11 mouse cellular contexts compared by ENCODE assay signal in the genomic region with DNA sequence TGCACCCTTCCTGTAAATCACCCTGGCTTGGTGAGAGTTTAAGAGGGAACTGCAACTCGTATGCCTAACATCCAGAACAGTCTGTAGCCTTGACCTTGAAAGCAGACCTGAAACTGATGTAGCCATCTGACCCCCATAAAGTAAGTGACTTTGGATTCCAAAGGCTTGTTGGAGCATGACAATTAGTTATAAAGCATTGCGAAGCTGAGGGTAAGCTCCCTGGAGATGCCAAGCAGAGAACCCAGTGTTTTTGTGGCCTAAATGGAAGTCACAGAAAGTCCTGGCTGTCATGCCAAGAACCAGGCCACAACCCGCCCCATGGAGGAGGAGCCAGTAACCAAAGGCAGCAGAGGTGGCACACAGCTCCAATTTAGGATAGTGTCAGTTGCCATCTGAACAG. TPM values are rescaled to one million over a fixed set of nuclear protein-coding genes. Genes with fewer than 3 reads are reported as not detected.
A peak's percentile ranks its signal among the peaks of the same experiment; 100 is the strongest.
DNase-seq lines count a peak whose midpoint lies in the region; ATAC-seq lines count a peak whose summit lies in the region.
"Had no signal": no experiment of that assay in that cellular context is flagged by ENCODE, and none has a peak within 500 bp of the region (broad histone marks: within the 10 kb centered on the region; RNA-seq: fewer than 3 reads in every experiment).

No protein-coding gene starts in this region.

- WGBS in embryonic facial prominence, embryonic 11.5 days = 62% methylated on average over 3 of the region's 3 CpGs

- H3K9ac ChIP-seq in embryonic facial prominence, embryonic 11.5 days (replicated peaks; ENCODE audit: low read length) = peak overlapping the region; percentile 34; the same call in 1 of the 2 replicates
- H3K9ac ChIP-seq: neural tube, embryonic 13.5 days had no signal

- no peak for DNase-seq in frontal cortex, postnatal 25 days (ENCODE audit: low spot score in 2 of 2)
- peak; percentile 20 for DNase-seq in 3134 (ENCODE audit: extremely low read depth, insufficient read length, low spot score)
- DNase-seq in embryonic facial prominence, embryonic 11.5 days (ENCODE audit: low spot score) = no peak
- DNase-seq in layer of hippocampus, adult 9-11 months = peak; percentile 62
- no peak for DNase-seq in c-Kit-positive CD71-positive TER-119-positive erythroid progenitor cells, embryonic 14.5 days (ENCODE audit: low spot score)
- no peak for DNase-seq in embryo, embryonic 10.5 days (ENCODE audit: low spot score)

- no peaks in the 10 kb centered on the region for H3K27me3 ChIP-seq in embryonic facial prominence, embryonic 11.5 days (ENCODE audit: control insufficient read depth, insufficient read depth, low read length)
- H3K27me3 ChIP-seq: neural tube, embryonic 13.5 days had no signal

- no peak overlapping the region for H3K27ac ChIP-seq in embryonic facial prominence, embryonic 11.5 days (replicated peaks; ENCODE audit: low read depth, low read length)
- H3K27ac ChIP-seq: neural tube, embryonic 13.5 days had no signal

- no peaks in the 10 kb centered on the region for H3K36me3 ChIP-seq in embryonic facial prominence, embryonic 11.5 days (replicated peaks; ENCODE audit: control insufficient read depth, insufficient read depth, low read depth, low read length)
- H3K36me3 ChIP-seq: neural tube, embryonic 13.5 days had no signal

- 0 out of 2 replicates have a peak, but pooled peaks cover 2% of the 10 kb centered on the region for H3K4me1 ChIP-seq in embryonic facial prominence, embryonic 11.5 days (ENCODE audit: control insufficient read depth, insufficient read depth, low read length)

- H3K4me3 ChIP-seq in embryonic facial prominence, embryonic 11.5 days (ENCODE audit: low read depth, low read length) = no peak overlapping the region
- H3K4me3 ChIP-seq: neural tube, embryonic 13.5 days had no signal

- no peaks in the 10 kb centered on the region for H3K9me3 ChIP-seq in embryonic facial prominence, embryonic 11.5 days (replicated peaks; ENCODE audit: control insufficient read depth, low read length)
- H3K9me3 ChIP-seq: neural tube, embryonic 13.5 days had no signal

- peak; percentile 56 for ATAC-seq in frontal cortex, adult (ENCODE audit: low TSS enrichment)
- no peak for ATAC-seq in embryonic facial prominence, embryonic 11.5 days (replicated peaks; ENCODE audit: insufficient number of reproducible peaks, low FRiP score, low TSS enrichment, low read depth)
- peak; percentile 27 for ATAC-seq in megakaryocyte progenitor cell, adult 5-6 weeks (replicated peaks; ENCODE audit: poor library complexity)

- H3K4me2 ChIP-seq in embryonic facial prominence, embryonic 11.5 days (ENCODE audit: low read depth, low read length) = no peak overlapping the region
- H3K4me2 ChIP-seq: neural tube, embryonic 13.5 days had no signal

RNA-seq across cellular contexts. Expression of a gene that starts 21.8 kb away (rescaled TPM):
- polyA plus RNA-seq in embryonic facial prominence, embryonic 11.5 days (2014; fragmentation: Nextera tagmentation; extraction: Ambion mirVana) = 68.0 and 68.9 TPM in 2 replicates
- total RNA-seq in megakaryocyte progenitor cell, adult 5-6 weeks (2015) = 27.5 and 33.6 TPM in 2 replicates
- total RNA-seq in megakaryocyte progenitor cell, adult 5-6 weeks (2017) = 39.2 and 44.7 TPM in 2 replicates

RNA-seq across cellular contexts. Expression of a gene that starts 53.3 kb away (rescaled TPM):
- 11.3 and 14.5 TPM in 2 replicates for polyA plus RNA-seq in embryonic facial prominence, embryonic 11.5 days (2014; fragmentation: Nextera tagmentation; extraction: Ambion mirVana)
- total RNA-seq in megakaryocyte progenitor cell, adult 5-6 weeks (2015) = not detected in 2 replicates
- not detected in 2 replicates for total RNA-seq in megakaryocyte progenitor cell, adult 5-6 weeks (2017)
- total RNA-seq: CH12.LX; hematopoietic stem cell, adult 5-6 weeks had no signal

Comparison
In these comparisons a context has a peak if more than half of its experiments do, and no peak if none do; other contexts are left out.
1. DNase-seq: peak in 3134 (single experiment) and layer of hippocampus, adult 9-11 months (single experiment); none in frontal cortex, postnatal 25 days (0 of 2), embryonic facial prominence, embryonic 11.5 days (single experiment), c-Kit-positive CD71-positive TER-119-positive erythroid progenitor cells, embryonic 14.5 days (single experiment) and embryo, embryonic 10.5 days (single experiment).